Mouse (Mus musculus): ENCODE measurements around the gene Gpc6. TPM values are rescaled to one million over a fixed set of nuclear protein-coding genes. Genes with fewer than 3 reads are reported as not detected.

Gpc6 gene
- polyA plus RNA-seq, 1 experiment from 2014 or later = 4.4 TPM

DNA sequence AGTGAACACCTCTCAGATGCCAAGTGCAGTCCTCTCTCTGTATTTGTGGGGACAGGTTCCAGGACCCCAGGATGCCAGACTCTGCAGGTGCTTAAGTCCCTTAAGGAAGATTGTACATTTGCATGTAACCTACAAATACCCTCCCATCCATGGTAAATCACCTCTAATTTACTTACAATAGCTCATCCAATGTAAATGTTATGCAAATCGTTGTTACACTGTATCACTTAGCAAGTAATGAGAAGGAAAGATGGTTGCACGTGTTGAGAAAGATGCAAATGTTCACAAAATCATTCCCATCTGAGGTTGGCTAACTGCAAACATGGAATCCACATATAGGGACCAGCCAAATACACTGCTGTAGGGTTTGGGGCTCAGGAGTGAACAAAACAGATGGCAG lies 927.7 kb downstream of the Gpc6 start:
- Histone ChIP-seq H3K4me3 (ENCODE audit: low read depth, low read length) (no peak overlapping the region), H3K9me3 (replicated peaks; ENCODE audit: control insufficient read depth, low read length) (no peaks in the 10 kb centered on the region), H3K9ac (ENCODE audit: low read depth, low read length) (no peak overlapping the region), H3K4me2 (ENCODE audit: low read depth, low read length) (no peak overlapping the region), H3K36me3 (ENCODE audit: control insufficient read depth, insufficient read depth) (no peaks in the 10 kb centered on the region), H3K27me3 (ENCODE audit: control insufficient read depth, insufficient read depth, low read depth, low read length) (no peaks in the 10 kb centered on the region), H3K27ac (ENCODE audit: low read length) (no peak overlapping the region), H3K4me1 (ENCODE audit: control insufficient read depth, low read depth, low read length) (no peaks in the 10 kb centered on the region)
- WGBS (ENCODE audit: insufficient replicate concordance) = 58% methylated on average over 2 of the region's 2 CpGs
- ATAC-seq (ENCODE audit: low read depth) = no peak

DNA sequence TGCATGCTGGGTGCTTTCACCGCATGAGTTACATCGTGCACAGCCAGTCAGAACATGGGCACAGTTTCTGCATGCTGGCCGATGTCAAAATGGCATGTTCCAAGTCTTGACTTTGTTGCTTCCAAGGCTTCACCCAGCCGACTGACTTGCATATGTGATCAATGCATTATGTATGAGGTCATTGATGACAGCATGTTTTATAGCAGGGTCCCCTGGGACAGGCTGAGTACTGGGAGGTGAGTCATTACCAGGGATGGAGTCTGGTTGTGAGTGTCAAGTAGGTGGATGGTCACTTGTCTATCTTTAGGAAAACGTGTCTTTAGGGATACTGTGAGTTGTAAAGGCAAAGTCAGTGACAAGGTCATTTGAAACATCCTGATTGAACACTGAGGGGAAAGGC lies 929.4 kb downstream of the Gpc6 start:
- H3K27ac ChIP-seq (ENCODE audit: low read length) = no peak overlapping the region
- H3K9me3 ChIP-seq (replicated peaks; ENCODE audit: control insufficient read depth, low read length) = no peaks in the 10 kb centered on the region
- WGBS (ENCODE audit: insufficient replicate concordance) = 76% methylated on average over 5 of the region's 5 CpGs
- no peak overlapping the region for H3K9ac ChIP-seq (ENCODE audit: low read depth, low read length)
- ATAC-seq (ENCODE audit: low read depth) = no peak
- H3K4me2 ChIP-seq (ENCODE audit: low read depth, low read length) = no peak overlapping the region
- H3K4me3 ChIP-seq (ENCODE audit: low read depth, low read length) = no peak overlapping the region
- H3K27me3 ChIP-seq (ENCODE audit: control insufficient read depth, insufficient read depth, low read depth, low read length) = no peaks in the 10 kb centered on the region
- no peaks in the 10 kb centered on the region for H3K4me1 ChIP-seq (ENCODE audit: control insufficient read depth, low read depth, low read length)
- H3K36me3 ChIP-seq (ENCODE audit: control insufficient read depth, insufficient read depth) = no peaks in the 10 kb centered on the region

DNA sequence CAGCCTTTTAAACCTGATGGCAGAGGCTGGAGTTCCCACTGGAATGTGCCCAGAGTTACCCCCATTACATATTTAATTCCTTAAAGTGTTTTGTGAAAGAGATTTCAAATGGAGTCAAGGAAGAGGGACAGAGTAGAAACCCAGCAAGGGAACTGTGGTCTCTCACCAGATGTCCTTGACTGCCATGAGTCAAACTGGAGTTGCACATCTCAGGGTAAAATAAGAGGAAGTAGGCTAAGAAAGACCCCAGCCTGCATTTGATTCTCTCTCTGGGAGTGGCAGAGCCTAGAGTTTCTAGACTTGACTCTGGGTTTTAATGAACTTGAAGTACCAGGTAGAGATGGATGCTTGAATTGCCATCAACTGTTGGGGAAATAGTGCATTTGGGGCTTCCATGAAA lies 946.2 kb downstream of the Gpc6 start:
- H3K4me2 ChIP-seq (ENCODE audit: low read depth, low read length) = no peak overlapping the region
- H3K9ac ChIP-seq (ENCODE audit: low read depth, low read length) = no peak overlapping the region
- no peak overlapping the region for H3K4me3 ChIP-seq (ENCODE audit: low read depth, low read length)
- no peak overlapping the region for H3K27ac ChIP-seq (ENCODE audit: low read length)
- no peaks in the 10 kb centered on the region for H3K4me1 ChIP-seq (ENCODE audit: control insufficient read depth, low read depth, low read length)
- no peaks in the 10 kb centered on the region for H3K36me3 ChIP-seq (ENCODE audit: control insufficient read depth, insufficient read depth)
- no peaks in the 10 kb centered on the region for H3K27me3 ChIP-seq (ENCODE audit: control insufficient read depth, insufficient read depth, low read depth, low read length)
- no peak for ATAC-seq (ENCODE audit: low read depth)
- no peaks in the 10 kb centered on the region for H3K9me3 ChIP-seq (replicated peaks; ENCODE audit: control insufficient read depth, low read length)

DNA sequence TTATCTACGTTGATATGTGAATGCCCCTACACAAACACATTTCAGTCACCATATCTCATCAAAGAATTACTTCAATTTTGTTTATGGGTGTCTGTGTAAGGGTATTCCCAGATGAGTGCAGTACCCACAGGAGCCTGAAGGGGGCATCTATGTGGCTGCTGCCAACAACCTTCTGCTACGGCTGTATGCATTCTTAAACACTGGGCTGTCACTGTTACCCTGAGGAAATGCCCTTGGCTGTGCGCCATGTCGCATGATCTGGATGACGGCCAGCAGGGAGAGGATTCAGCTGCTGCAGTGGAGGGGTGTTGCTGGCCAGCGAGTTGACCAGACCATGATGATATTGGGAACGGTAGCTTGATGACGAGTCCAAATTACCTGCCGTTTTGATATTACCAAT lies 954.2 kb downstream of the Gpc6 start:
- Histone ChIP-seq H3K4me2 (ENCODE audit: low read depth, low read length) (no peak overlapping the region), H3K27ac (ENCODE audit: low read length) (no peak overlapping the region), H3K9ac (ENCODE audit: low read depth, low read length) (no peak overlapping the region), H3K4me1 (ENCODE audit: control insufficient read depth, low read depth, low read length) (no peaks in the 10 kb centered on the region), H3K27me3 (ENCODE audit: control insufficient read depth, insufficient read depth, low read depth, low read length) (no peaks in the 10 kb centered on the region), H3K4me3 (ENCODE audit: low read depth, low read length) (no peak overlapping the region), H3K36me3 (ENCODE audit: control insufficient read depth, insufficient read depth) (no peaks in the 10 kb centered on the region), H3K9me3 (replicated peaks; ENCODE audit: control insufficient read depth, low read length) (no peaks in the 10 kb centered on the region)
- ATAC-seq (ENCODE audit: low read depth) = no peak
- WGBS (ENCODE audit: insufficient replicate concordance) = 76% methylated on average over 9 of the region's 9 CpGs

DNA sequence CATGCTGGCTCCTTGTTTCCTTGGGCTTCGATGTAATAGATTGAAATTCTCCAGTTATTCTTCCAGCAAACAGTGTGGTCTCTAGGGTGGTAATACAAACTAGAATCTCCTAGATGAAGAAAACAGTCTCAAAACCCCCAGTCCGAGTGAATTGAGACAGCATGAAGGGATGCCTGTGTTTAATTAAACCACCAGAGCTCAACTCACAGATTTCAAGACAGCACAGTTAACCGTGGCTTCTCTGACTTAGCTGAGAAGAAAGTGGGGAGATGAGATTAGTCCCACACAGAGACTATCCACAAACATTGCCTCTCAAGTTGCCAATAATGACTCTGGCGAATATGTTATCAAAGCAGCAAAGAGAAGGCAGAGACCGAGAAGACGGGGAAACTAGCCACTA lies 956.0 kb downstream of the Gpc6 start:
- WGBS (ENCODE audit: insufficient replicate concordance) = 69% methylated on average over 6 of the region's 6 CpGs
- Histone ChIP-seq H3K4me3 (ENCODE audit: low read depth, low read length) (no peak overlapping the region), H3K27ac (ENCODE audit: low read length) (no peak overlapping the region), H3K4me1 (ENCODE audit: control insufficient read depth, low read depth, low read length) (no peaks in the 10 kb centered on the region), H3K9me3 (replicated peaks; ENCODE audit: control insufficient read depth, low read length) (no peaks in the 10 kb centered on the region), H3K4me2 (ENCODE audit: low read depth, low read length) (no peak overlapping the region), H3K36me3 (ENCODE audit: control insufficient read depth, insufficient read depth) (no peaks in the 10 kb centered on the region), H3K27me3 (ENCODE audit: control insufficient read depth, insufficient read depth, low read depth, low read length) (no peaks in the 10 kb centered on the region), H3K9ac (ENCODE audit: low read depth, low read length) (no peak overlapping the region)
- ATAC-seq (ENCODE audit: low read depth) = no peak

DNA sequence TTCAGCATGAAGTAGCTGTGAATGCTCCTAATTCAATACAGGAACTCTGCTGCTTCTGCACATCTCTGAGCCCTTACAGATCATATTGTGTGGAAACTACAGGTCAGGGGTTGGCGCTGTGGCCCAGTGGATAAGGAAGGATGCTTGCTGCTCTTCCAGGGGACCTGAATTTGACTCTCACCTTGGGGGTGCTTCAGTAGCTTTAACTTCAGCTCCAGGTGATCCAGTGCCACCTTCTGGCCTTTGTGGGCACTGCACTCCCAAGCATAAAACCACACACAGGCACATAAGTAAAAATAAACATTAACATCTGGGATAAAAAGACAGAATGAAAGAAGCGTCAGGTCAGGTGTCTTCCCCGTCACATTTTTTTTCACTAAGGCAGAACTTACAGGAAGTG lies 957.1 kb downstream of the Gpc6 start:
- no peak overlapping the region for H3K4me3 ChIP-seq (ENCODE audit: low read depth, low read length)
- no peaks in the 10 kb centered on the region for H3K27me3 ChIP-seq (ENCODE audit: control insufficient read depth, insufficient read depth, low read depth, low read length)
- no peaks in the 10 kb centered on the region for H3K9me3 ChIP-seq (replicated peaks; ENCODE audit: control insufficient read depth, low read length)
- H3K9ac ChIP-seq (ENCODE audit: low read depth, low read length) = no peak overlapping the region
- ATAC-seq (ENCODE audit: low read depth) = no peak
- H3K36me3 ChIP-seq (ENCODE audit: control insufficient read depth, insufficient read depth) = no peaks in the 10 kb centered on the region
- WGBS (ENCODE audit: insufficient replicate concordance) = 47% methylated on average over 3 of the region's 3 CpGs
- no peak overlapping the region for H3K4me2 ChIP-seq (ENCODE audit: low read depth, low read length)
- no peak overlapping the region for H3K27ac ChIP-seq (ENCODE audit: low read length)
- no peaks in the 10 kb centered on the region for H3K4me1 ChIP-seq (ENCODE audit: control insufficient read depth, low read depth, low read length)

DNA sequence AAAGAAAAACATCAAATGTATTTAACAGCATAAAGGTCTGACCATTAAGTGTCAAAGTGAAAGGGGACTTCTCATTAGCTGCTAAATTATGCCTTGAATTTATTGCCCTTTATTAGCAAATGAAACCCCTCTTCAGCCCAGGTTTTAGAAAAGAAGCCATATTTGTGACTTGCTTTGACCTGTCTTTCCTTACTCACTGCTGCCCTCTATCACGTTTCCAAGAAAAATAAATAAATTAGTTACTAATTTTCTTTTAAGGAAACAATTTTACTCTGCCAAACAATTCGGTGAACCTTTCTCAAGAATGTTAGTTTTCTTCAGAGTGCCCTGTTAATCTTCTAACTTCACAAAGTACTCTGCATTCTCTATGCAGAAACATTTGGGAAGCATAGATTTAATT lies 964.5 kb downstream of the Gpc6 start:
- no peak for ATAC-seq (ENCODE audit: low read depth)
- Histone ChIP-seq H3K36me3 (ENCODE audit: control insufficient read depth, insufficient read depth) (no peaks in the 10 kb centered on the region), H3K9me3 (replicated peaks; ENCODE audit: control insufficient read depth, low read length) (no peaks in the 10 kb centered on the region), H3K9ac (ENCODE audit: low read depth, low read length) (no peak overlapping the region), H3K4me2 (ENCODE audit: low read depth, low read length) (no peak overlapping the region), H3K4me3 (ENCODE audit: low read depth, low read length) (no peak overlapping the region), H3K4me1 (ENCODE audit: control insufficient read depth, low read depth, low read length) (no peaks in the 10 kb centered on the region), H3K27ac (ENCODE audit: low read length) (no peak overlapping the region), H3K27me3 (ENCODE audit: control insufficient read depth, insufficient read depth, low read depth, low read length) (no peaks in the 10 kb centered on the region)
- WGBS (ENCODE audit: insufficient replicate concordance) = 38% methylated on average over 2 of the region's 2 CpGs

DNA sequence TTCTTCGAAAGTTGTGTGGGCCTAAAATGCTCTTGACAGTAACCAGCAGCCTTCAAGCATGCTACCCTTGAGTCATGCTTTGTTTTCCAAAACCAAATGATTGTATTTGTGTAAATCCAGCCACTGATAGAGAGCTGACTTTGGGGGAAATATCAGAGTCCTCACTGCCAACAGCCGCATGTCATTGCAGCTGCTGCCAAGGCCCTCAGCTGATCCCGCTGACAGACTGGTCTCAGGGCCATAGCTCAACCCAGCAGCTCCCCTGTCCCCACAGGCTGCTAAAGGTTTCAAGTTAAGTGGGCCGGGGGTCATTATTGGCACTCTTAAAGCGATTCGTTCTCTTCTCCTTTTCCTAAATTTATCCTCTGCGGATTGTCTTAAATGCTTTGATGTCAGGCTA lies 966.3 kb downstream of the Gpc6 start:
- no peak overlapping the region for H3K9ac ChIP-seq (ENCODE audit: low read depth, low read length)
- H3K9me3 ChIP-seq (replicated peaks; ENCODE audit: control insufficient read depth, low read length) = no peaks in the 10 kb centered on the region
- H3K27ac ChIP-seq (ENCODE audit: low read length) = no peak overlapping the region
- WGBS (ENCODE audit: insufficient replicate concordance) = 71% methylated on average over 7 of the region's 7 CpGs
- H3K36me3 ChIP-seq (ENCODE audit: control insufficient read depth, insufficient read depth) = no peaks in the 10 kb centered on the region
- no peak overlapping the region for H3K4me2 ChIP-seq (ENCODE audit: low read depth, low read length)
- H3K4me1 ChIP-seq (ENCODE audit: control insufficient read depth, low read depth, low read length) = no peaks in the 10 kb centered on the region
- no peak for ATAC-seq (ENCODE audit: low read depth)
- H3K27me3 ChIP-seq (ENCODE audit: control insufficient read depth, insufficient read depth, low read depth, low read length) = no peaks in the 10 kb centered on the region
- no peak overlapping the region for H3K4me3 ChIP-seq (ENCODE audit: low read depth, low read length)

DNA sequence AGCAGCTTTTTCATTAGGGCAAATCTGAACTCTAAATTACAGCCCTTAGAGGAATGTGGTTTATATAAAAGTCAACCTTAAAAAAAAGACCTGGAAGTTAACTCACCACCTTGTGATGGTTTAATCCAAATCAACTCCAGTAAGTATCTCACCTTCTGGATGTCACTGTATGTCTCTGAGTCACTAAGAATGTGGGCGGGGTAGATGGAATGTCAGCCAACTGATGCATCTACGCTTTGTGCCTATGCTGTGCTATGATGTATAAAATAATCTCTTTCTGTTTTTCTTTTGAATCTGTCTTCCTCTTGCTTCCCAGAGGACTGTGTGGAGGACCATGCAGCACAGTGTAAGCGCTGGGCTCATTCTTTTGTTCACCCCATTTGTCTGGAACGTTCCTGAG lies 966.9 kb downstream of the Gpc6 start:
- Histone ChIP-seq H3K9me3 (replicated peaks; ENCODE audit: control insufficient read depth, low read length) (no peaks in the 10 kb centered on the region), H3K36me3 (ENCODE audit: control insufficient read depth, insufficient read depth) (no peaks in the 10 kb centered on the region), H3K4me3 (ENCODE audit: low read depth, low read length) (no peak overlapping the region), H3K4me2 (ENCODE audit: low read depth, low read length) (no peak overlapping the region), H3K4me1 (ENCODE audit: control insufficient read depth, low read depth, low read length) (no peaks in the 10 kb centered on the region), H3K27ac (ENCODE audit: low read length) (no peak overlapping the region), H3K27me3 (ENCODE audit: control insufficient read depth, insufficient read depth, low read depth, low read length) (no peaks in the 10 kb centered on the region), H3K9ac (ENCODE audit: low read depth, low read length) (no peak overlapping the region)
- no peak for ATAC-seq (ENCODE audit: low read depth)
- 51% methylated on average over 4 of the region's 4 CpGs for WGBS (ENCODE audit: insufficient replicate concordance)

Data from liver, embryonic 16.5 days (tissue).